Mouse (Mus musculus) limb, embryonic 14.5 days (tissue): ENCODE data around the gene Khdc3. TPM values are rescaled to one million over a fixed set of nuclear protein-coding genes. Genes with fewer than 3 reads are reported as not detected.
A peak's percentile ranks its signal among the peaks of the same experiment; 100 is the strongest.

ENCODE experiments used
- ATAC-seq: fragments of 200-750 bp; cut with Nextera tagmentation; 2 replicates; pipeline ENCODE4 v1.8.0; 2017; ENCODE audit warnings: low read depth, moderate number of reproducible peaks, moderate TSS enrichment; ENCODE audit not compliant: low FRiP score
- DNase-seq: peaks from one replicate; pipeline ENCODE4 v3.0.0-alpha.2; 2015; ENCODE audit warnings: low spot score
- H3K27ac ChIP-seq: fragments of 300-500 bp; sonication (generic); replicated peaks from 2 replicates; pipeline ENCODE4 v1.5.1; 2014; ENCODE audit warnings: low read depth, mild to moderate bottlenecking, low read length, moderate library complexity, mixed read lengths
- H3K27me3 ChIP-seq: fragments of 300-500 bp; sonication (generic); 2 replicates; pipeline ENCODE4 v1.6.1; 2014; ENCODE audit warnings: low read length, mixed read lengths; ENCODE audit not compliant: control insufficient read depth, insufficient read depth
- H3K36me3 ChIP-seq: fragments of 300-500 bp; sonication (generic); 2 replicates; pipeline ENCODE4 v1.6.1; 2014; ENCODE audit warnings: mild to moderate bottlenecking, low read length, moderate library complexity, mixed read lengths; ENCODE audit not compliant: control insufficient read depth, insufficient read depth
- H3K4me1 ChIP-seq: fragments of 300-500 bp; sonication (generic); 2 replicates; pipeline ENCODE4 v1.6.1; 2014; ENCODE audit warnings: antibody characterized with exemption, low read length, mixed read lengths; ENCODE audit not compliant: control insufficient read depth, insufficient read depth
- H3K4me2 ChIP-seq: fragments of 300-500 bp; sonication (generic); replicated peaks from 2 replicates; pipeline ENCODE4 v1.6.1; 2014; ENCODE audit warnings: low read depth, mild to moderate bottlenecking, low read length, moderate library complexity; ENCODE audit not compliant: severe bottlenecking
- H3K4me3 ChIP-seq: fragments of 300-500 bp; sonication (generic); replicated peaks from 2 replicates; pipeline ENCODE4 v1.5.1; 2014; ENCODE audit warnings: low read length
- H3K9ac ChIP-seq: fragments of 300-500 bp; sonication (generic); 2 replicates; pipeline ENCODE4 v1.6.1; 2014; ENCODE audit warnings: mild to moderate bottlenecking, low read depth, low read length, moderate library complexity; ENCODE audit not compliant: severe bottlenecking
- H3K9me3 ChIP-seq: fragments of 300-500 bp; sonication (generic); 2 replicates; pipeline ENCODE4 v1.6.1; 2016; ENCODE audit warnings: low read length; ENCODE audit not compliant: control insufficient read depth
- POLR2A ChIP-seq: fragments of 200-500 bp; IDR thresholded peaks from 2 replicates; pipeline ENCODE4 v1.8.0; 2012; ENCODE audit warnings: inconsistent platforms, mild to moderate bottlenecking, moderate library complexity, borderline replicate concordance; ENCODE audit not compliant: insufficient read depth, insufficient read length; ENCODE audit errors: extremely low read depth
- WGBS: fragments of 180-500 bp; shearing (Covaris S2); extraction: QIAGEN DNeasy Blood & Tissue Kit; methylation state at CpG from one replicate; pipeline ENCODE4 v1.1.7; 2014; 5-methylcytosine and 5-hydroxymethylcytosine counted together
- polyA plus RNA-seq, 2 experiments: library from polyadenylated mRNA; depleted of rRNA in 1 of 2; stranded (reverse) in 1 of 2; unstranded in 1 of 2; fragments of >200 nt; fragmentation: Nextera tagmentation in 1 of 2; extraction: Ambion mirVana in 1 of 2; gene quantifications; 2 replicates each; pipeline versions ENCODE4 v1.2.1 to v1.2.3; 2012 to 2014

The Khdc3 gene
- polyA plus RNA-seq, 2 experiments = 0.06 to 0.15 TPM

- no peaks in the 10 kb centered on the region for H3K27me3 ChIP-seq
- ATAC-seq = no peak
- no peak overlapping the region for H3K27ac ChIP-seq
- H3K4me2 ChIP-seq = no peak overlapping the region
- H3K36me3 ChIP-seq = no peaks in the 10 kb centered on the region
- TF ChIP-seq POLR2A = no peak
- no peak overlapping the region for H3K4me3 ChIP-seq
- WGBS = 74% methylated on average over 5 of the region's 5 CpGs
- no peaks in the 10 kb centered on the region for H3K9me3 ChIP-seq
- no peaks in the 10 kb centered on the region for H3K4me1 ChIP-seq
- no peak overlapping the region for H3K9ac ChIP-seq
- DNase-seq = no peak
These were observed 14.1 kb upstream of the Khdc3 start for GRCm38 (mm10) chr9:73087581-73087980.

- Histone ChIP-seq H3K9me3 (no peaks in the 10 kb centered on the region), H3K4me1 (no peaks in the 10 kb centered on the region), H3K4me3 (no peak overlapping the region), H3K27ac (no peak overlapping the region), H3K9ac (0 out of 2 replicates have a peak overlapping the region, but pooled peaks have one; percentile 7), H3K27me3 (no peaks in the 10 kb centered on the region), H3K36me3 (no peaks in the 10 kb centered on the region), H3K4me2 (no peak overlapping the region)
- TF ChIP-seq POLR2A = no peak
- DNase-seq (no peak), ATAC-seq (no peak)
- WGBS = 69% methylated on average over 16 of the region's 16 CpGs
These were observed 12.3 kb upstream of the Khdc3 start for GRCm38 (mm10) chr9:73089222-73089920.

- no peak overlapping the region for H3K4me2 ChIP-seq
- H3K27me3 ChIP-seq = no peaks in the 10 kb centered on the region
- 82% methylated on average over 10 of the region's 10 CpGs for WGBS
- no peak overlapping the region for H3K4me3 ChIP-seq
- DNase-seq (no peak), ATAC-seq (no peak)
- H3K4me1 ChIP-seq = no peaks in the 10 kb centered on the region
- no peak for TF ChIP-seq POLR2A
- no peaks in the 10 kb centered on the region for H3K9me3 ChIP-seq
- H3K36me3 ChIP-seq = no peaks in the 10 kb centered on the region
- H3K27ac ChIP-seq = no peak overlapping the region
- no peak overlapping the region for H3K9ac ChIP-seq
These were observed 11.5 kb upstream of the Khdc3 start for GRCm38 (mm10) chr9:73090121-73090520.

- H3K9ac ChIP-seq = no peak overlapping the region
- TF ChIP-seq POLR2A = no peak
- no peaks in the 10 kb centered on the region for H3K27me3 ChIP-seq
- no peaks in the 10 kb centered on the region for H3K36me3 ChIP-seq
- no peak overlapping the region for H3K27ac ChIP-seq
- no peaks in the 10 kb centered on the region for H3K9me3 ChIP-seq
- DNase-seq (peak; percentile 69), ATAC-seq (no peak)
- H3K4me2 ChIP-seq = no peak overlapping the region
- no peak overlapping the region for H3K4me3 ChIP-seq
- WGBS = 0% methylated on average over 1 of the region's 1 CpGs
- H3K4me1 ChIP-seq = no peaks in the 10 kb centered on the region
These were observed 9.9 kb upstream of the Khdc3 start for GRCm38 (mm10) chr9:73091747-73092146.

GRCm38 (mm10) chr9:73094580-73094979 is 7.1 kb upstream of the Khdc3 start:
- Histone ChIP-seq H3K27ac (no peak overlapping the region), H3K9me3 (no peaks in the 10 kb centered on the region), H3K36me3 (no peaks in the 10 kb centered on the region), H3K27me3 (no peaks in the 10 kb centered on the region), H3K4me3 (no peak overlapping the region), H3K4me2 (no peak overlapping the region), H3K9ac (no peak overlapping the region), H3K4me1 (no peaks in the 10 kb centered on the region)
- ATAC-seq (no peak), DNase-seq (no peak)
- no peak for TF ChIP-seq POLR2A
- WGBS = 37% methylated on average over 17 of the region's 17 CpGs
